Mouse (Mus musculus) regulatory T cell (primary cell): ENCODE measurements at regions not wholly inside any gene's neighbourhood (a gene's known extent, or its start where the extent isn't known, plus 50 kb on each side); places are given as distances from the start of the nearest gene placed in this dataset.

Experiments used
- in situ Hi-C: fragments of 300-600 bp; cut with MboI, MseI; formaldehyde crosslinking; loops from one replicate; pipeline ENCODE4 v1.15.1; 2025; ENCODE audit warnings: high pct_unique_total_duplicates

DNA sequence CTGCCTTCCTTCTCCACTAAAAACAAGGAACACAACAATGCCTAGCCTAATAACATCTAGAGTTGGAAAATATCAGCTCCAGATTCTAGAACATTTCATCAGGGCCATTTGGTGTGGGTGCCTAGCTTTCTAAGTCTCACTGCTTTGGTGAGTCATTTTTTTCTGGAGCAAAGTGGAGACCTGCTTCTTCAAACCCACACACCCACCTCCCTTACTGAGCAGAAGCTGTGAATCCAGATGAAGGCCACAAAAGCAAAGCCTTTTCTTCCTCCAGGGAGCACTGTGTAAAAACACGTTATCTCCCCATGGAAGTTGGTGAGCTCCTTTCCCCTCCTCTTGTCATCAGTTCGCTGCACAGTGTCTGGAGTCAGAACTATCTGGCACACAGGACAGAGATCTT is 294.1 kb downstream of the Mex3b start:
- in situ Hi-C loops = no loop called here

GRCm38 (mm10) chr7:83162868-83163267 is 295.7 kb downstream of the Mex3b start:
- in situ Hi-C loops = no loop called here

DNA sequence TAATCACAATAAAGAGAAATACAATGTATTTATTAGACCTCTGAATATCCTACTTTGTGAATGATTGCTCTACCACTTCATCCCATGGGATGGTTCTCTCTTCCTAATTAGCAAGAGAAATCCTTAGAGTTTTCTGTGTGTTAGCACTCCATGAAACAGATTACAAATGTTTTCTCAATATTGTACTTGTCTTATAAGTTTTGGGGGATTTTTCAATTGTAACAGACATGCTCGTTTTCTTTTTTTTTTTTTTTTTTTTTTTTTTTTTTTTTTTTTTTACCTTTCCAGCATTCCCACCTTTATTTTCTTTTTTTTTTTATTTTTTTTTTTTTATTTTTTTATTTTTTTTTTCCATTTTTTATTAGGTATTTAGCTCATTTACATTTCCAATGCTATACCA is 312.3 kb downstream of the Mex3b start:
- in situ Hi-C loops = no loop called here

GRCm38 (mm10) chr7:83186341-83186740 is 319.2 kb downstream of the Mex3b start:
- in situ Hi-C loops = no loop called here

DNA sequence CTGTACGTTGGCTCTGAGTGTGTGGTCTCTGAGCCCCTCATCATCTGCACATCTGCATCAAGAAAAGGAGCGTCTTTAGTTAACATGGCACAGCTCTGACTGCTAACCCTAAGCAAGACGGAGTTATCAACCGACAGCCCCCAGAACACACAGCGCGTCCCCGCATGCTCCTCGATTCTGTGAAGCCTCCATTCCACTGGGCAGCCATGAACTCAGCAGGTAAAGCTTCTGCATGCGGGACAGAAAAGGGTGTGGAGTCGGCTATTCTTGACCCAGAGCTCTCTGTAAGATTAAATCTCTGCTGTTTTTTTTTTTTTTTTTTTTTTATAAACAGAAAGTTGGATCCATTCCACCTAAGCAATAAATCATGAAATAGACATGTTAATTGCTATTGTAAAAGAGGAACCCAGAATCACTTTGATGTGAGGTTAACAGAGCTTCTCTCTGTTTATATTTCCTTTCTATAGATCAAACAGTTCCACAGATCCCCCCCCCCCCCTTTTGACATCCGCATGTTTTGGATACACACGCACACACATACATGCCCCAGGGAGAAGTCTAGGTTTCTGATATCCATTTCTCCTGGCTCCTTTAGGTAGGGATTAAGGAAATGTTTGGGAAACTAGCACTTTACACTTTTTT is 328.9 kb downstream of the Mex3b start:
- in situ Hi-C loops = no loop called here

- in situ Hi-C loops = no loop called here
Observed at GRCm38 (mm10) chr7:83197490-83197889, 330.4 kb downstream of the Mex3b start.

DNA sequence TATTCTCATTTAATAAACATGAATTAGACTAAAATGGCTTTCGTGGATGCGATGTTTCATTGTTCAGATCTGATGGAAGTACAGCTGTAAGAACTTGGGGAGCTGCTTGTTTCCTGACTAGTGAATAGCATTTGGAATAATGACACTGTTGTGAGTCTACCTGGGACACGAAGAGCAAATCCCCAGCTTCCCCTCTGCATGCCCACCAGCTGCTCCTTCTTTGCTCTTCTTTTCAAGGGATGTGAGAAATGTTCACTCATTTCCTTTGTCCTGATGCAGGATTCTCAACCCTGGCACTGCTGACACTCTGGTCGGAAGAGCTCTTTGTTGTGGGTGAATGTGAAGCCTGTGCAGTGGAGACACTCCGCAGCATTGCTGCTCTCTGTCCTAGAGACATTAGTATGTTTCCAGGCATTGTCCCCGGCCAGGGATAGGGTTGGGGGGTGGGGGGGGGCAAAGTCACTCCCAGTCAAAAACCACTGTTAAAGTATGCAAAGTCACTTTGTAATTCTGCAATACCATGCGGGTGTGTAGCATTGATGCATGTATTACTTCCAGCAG is 334.1 kb downstream of the Mex3b start:
- in situ Hi-C loops = no loop called here

GRCm38 (mm10) chr7:83201768-83202493 is 334.8 kb downstream of the Mex3b start:
- in situ Hi-C loops = no loop called here

GRCm38 (mm10) chr7:83203311-83204012 is 336.3 kb downstream of the Mex3b start:
- in situ Hi-C loops = no loop called here

DNA sequence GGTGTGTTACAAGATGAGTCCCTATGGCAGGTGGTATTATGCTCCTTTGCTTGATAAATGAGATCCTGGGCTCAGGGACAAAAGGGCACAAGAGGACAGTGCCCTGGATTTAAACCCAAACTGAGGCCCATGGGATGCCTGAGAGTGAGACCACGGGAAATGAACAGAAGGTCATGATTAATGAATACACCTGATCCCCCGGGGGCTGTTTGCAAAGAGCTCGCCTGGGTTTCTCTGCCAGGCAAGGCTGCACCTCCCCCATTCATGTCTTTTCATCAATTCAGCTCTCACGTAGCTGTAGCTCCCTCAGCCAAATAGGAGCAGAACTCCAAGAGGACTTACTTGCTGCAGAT is 336.9 kb downstream of the Mex3b start:
- in situ Hi-C loops = no loop called here

DNA sequence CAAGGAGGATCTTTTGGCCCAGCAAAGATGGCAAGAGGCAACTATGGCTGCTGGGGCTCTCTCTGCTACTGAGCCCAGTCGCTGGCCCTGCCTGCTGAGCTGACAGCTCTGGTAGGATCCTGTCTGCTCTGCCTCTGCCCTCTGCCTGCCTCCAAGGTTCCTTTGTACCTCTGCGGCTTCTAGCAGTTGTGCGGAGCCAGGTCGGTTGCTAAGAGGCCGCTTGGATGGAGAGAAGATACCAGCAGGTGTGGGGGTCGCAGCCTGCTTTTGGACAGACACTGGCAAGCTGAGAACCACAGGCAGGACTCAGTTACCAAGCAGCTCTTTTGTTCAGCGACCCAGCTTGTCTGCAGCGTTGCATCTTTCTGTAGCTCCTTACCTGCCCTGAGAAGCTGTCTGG is 337.6 kb downstream of the Mex3b start:
- in situ Hi-C loops = no loop called here

- in situ Hi-C loops = no loop called here
Observed at GRCm38 (mm10) chr7:83206999-83207398, 339.9 kb downstream of the Mex3b start.

- in situ Hi-C loops = no loop called here
Observed at GRCm38 (mm10) chr7:83211611-83212010, 344.5 kb downstream of the Mex3b start.

DNA sequence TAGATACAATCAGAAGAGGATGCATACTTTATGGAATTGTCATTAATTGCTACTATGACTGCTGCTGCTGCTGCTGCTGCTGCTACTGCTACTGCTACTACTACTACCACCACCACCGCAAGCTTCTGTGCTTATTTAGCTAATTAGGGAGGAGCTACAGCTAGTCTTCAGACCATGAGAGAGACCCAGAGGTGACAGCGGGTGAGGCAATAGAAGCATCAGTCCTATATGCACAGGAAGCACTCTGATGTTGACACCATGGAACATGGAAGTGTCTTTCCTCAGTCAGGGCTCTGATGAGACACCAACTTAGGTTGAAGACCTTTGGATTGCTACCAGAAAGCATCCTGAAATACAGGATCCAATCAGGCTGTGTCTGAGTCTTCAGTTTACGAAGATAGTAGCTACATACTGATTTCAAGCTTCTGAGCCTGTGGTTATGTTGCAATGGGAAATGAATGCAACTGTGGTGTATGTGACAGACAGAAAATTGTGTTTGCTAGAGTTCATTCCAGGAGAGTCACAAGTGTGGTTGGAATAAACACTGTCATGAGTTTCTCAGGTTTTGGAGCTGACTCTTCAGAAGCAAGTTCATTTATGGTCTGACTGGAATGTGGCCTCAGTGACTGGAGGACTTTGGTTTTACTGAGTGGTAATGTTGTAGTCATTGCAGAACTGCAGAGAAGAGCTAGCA is 355.0 kb downstream of the Mex3b start:
- in situ Hi-C loops = no loop called here

DNA sequence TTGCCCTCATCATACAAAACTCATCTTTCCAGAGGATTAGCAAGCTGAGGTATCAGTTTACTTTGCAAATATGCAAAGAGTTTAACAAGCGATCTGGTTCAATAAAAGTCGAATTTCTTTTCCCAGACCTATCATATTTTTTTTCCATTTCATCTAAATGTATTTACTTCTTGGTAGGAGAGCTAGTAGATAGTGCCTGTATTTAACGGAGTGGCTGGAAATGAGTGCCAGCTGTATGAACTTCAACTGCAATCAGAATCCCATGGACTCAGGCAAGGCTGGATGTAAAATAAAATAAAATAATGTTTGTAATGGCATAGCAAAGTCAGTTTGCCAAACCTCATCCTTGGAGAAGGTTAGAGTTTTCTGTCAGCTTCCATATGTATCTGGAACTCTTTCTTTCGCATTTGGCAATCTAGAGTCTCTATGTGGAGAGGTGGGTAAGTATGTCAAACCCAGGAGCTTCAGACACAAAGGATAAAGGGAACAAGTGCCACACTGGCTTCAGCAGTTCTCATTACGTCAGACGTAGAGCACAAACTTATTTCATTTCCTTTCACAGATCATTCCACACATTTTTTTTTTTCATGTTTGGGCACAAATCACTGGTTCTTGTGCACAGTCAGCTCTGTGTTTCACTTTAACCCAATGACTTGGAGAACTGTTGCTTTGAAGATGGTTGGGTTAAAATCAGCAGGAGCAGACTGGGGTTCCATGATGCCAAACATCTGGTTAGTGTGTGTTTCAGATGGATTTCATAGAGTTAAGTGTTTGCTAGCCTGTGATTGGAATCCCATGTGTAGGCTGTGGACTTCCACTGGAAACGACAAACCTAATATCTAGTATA is 357.2 kb upstream of the Tmc3 start:
- in situ Hi-C loops = no loop called here

GRCm38 (mm10) chr7:83230496-83231325 is 354.0 kb upstream of the Tmc3 start:
- in situ Hi-C loops = no loop called here

DNA sequence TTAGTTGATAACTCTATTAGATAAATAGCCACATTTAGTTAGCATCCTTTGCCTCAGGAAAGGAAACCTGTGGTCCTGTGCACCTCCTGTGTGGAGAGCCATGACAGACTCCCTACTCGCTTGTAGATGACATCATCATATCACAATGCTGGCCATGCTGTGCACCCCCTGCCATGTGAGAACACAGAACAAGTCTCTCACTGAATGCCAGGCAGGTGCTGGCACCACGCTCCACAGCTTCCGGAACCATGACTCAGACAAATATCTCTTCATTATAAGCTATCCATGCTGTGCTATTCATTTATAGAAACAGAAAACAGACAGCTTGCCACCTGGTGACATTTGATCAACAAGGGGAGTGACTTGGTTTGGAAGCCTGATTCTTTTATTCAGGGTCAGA is 349.1 kb upstream of the Tmc3 start:
- in situ Hi-C loops = no loop called here

DNA sequence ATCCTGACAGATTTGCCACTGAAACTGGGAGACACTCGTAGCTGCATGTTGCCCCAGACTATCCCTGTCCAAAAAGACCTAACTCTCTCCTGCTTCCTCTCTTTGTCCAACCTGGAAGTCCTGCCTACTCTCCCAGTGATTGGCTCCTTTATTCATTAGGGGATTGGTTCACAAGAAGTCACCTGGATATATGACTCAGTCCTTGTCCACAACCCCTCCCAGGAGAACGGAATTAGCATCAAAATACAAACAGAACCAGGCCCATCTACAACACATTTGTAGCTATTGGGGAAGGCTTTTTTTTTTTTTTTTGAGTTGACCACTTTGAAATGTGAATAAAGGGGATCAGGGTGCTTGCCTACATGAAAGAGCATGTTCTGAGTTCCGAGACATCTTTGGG is 347.4 kb upstream of the Tmc3 start:
- in situ Hi-C loops = no loop called here

DNA sequence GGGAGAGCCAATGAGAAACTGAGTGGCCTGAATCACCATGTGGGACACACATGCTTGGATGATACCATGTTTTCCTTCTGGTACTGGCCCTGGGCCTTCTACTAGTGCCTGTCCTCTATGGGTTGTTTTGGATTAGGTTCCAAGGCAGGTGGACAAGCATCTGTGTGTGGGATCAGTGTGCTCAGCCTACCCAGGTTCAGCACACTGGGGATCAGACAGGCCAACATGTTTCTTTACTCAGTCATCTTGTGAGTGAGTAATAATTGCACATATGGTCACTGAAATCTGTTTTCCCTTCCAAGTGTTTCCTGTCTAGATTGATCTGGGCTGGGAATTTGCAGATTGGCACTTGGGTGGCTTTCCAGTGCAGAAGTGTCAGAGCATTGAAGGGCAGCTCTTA is 346.6 kb upstream of the Tmc3 start:
- in situ Hi-C loops = no loop called here

DNA sequence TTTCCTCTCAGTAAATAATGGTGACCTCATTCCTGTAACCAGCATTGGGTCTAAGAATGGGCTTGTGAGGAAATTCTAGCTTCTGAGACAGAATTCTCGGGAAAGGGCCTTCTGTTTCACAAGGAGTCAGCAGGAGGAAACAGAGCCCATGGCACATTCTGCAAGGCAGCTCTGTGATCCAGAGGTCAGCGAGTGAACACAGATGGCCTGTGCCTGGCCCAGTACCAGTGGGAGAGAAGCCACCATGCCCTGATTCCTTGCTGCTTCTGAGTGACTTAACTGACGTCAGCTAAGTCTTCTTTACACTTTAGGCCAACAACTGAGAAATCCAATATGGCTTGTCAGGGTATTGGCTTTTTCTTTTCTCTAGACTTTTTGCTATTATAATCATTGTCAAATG is 342.5 kb upstream of the Tmc3 start:
- in situ Hi-C loops = no loop called here
